Mouse (Mus musculus) hindbrain, embryonic 11.5 days (tissue): Measurements from ENCODE around the gene Tnfsf18. TPM values are rescaled to one million over a fixed set of nuclear protein-coding genes. Genes with fewer than 3 reads are reported as not detected.

Experiments used
- ATAC-seq: fragments of 200-750 bp; cut with Nextera tagmentation; 2 replicates; pipeline ENCODE4 v1.8.0; 2017; ENCODE audit warnings: mild to moderate bottlenecking, moderate TSS enrichment, moderate library complexity; ENCODE audit not compliant: low FRiP score
- DNase-seq: peaks from one replicate; pipeline ENCODE4 v3.0.0-alpha.2; 2015; ENCODE audit warnings: low spot score
- H3K27ac ChIP-seq: fragments of 300-500 bp; sonication (generic); 2 replicates; pipeline ENCODE4 v1.5.1; 2014; ENCODE audit warnings: mild to moderate bottlenecking, low read depth, low read length
- H3K27me3 ChIP-seq: fragments of 300-500 bp; sonication (generic); 2 replicates; pipeline ENCODE4 v1.6.1; 2014; ENCODE audit warnings: mild to moderate bottlenecking, low read length, moderate library complexity, mixed read lengths; ENCODE audit not compliant: control insufficient read depth, insufficient read depth
- H3K36me3 ChIP-seq: fragments of 300-500 bp; sonication (generic); 2 replicates; pipeline ENCODE4 v1.6.1; 2014; ENCODE audit warnings: mild to moderate bottlenecking, low read length, moderate library complexity, mixed read lengths; ENCODE audit not compliant: control insufficient read depth, insufficient read depth
- H3K4me1 ChIP-seq: fragments of 300-500 bp; sonication (generic); replicated peaks from 2 replicates; pipeline ENCODE4 v1.6.1; 2014; ENCODE audit warnings: low read length, mixed read lengths; ENCODE audit not compliant: control insufficient read depth, insufficient read depth
- H3K4me2 ChIP-seq: fragments of 300-500 bp; sonication (generic); replicated peaks from 2 replicates; pipeline ENCODE4 v1.6.1; 2014; ENCODE audit warnings: mild to moderate bottlenecking, low read depth, low read length
- H3K4me3 ChIP-seq: fragments of 300-500 bp; sonication (generic); 2 replicates; pipeline ENCODE4 v1.5.1; 2014; ENCODE audit warnings: low read depth, low read length
- H3K9ac ChIP-seq: fragments of 300-500 bp; sonication (generic); 2 replicates; pipeline ENCODE4 v1.6.1; 2014; ENCODE audit warnings: low read depth, low read length
- H3K9me3 ChIP-seq: fragments of 300-500 bp; sonication (generic); 2 replicates; pipeline ENCODE4 v1.6.1; 2016; ENCODE audit warnings: low read length; ENCODE audit not compliant: control insufficient read depth
- WGBS: fragments of 180-500 bp; shearing (Covaris S2); extraction: QIAGEN DNeasy Blood & Tissue Kit; methylation state at CpG from one replicate; pipeline ENCODE4 v1.1.7; 2014; 5-methylcytosine and 5-hydroxymethylcytosine counted together
- polyA plus RNA-seq: library from polyadenylated mRNA; unstranded; fragments of >200 nt; fragmentation: Nextera tagmentation; extraction: Ambion mirVana; gene quantifications from 2 replicates; pipeline ENCODE4 v1.2.1, GENCODE M21; 2014

Gene Tnfsf18
- polyA plus RNA-seq, 1 experiment from 2014 or later = not detected

GRCm38 (mm10) chr1:161491766-161492165, 2.7 kb upstream of the Tnfsf18 start:
- Histone ChIP-seq H3K4me3 (no peak overlapping the region), H3K4me2 (no peak overlapping the region), H3K9me3 (no peaks in the 10 kb centered on the region), H3K36me3 (no peaks in the 10 kb centered on the region), H3K27ac (no peak overlapping the region), H3K9ac (no peak overlapping the region), H3K27me3 (no peaks in the 10 kb centered on the region), H3K4me1 (no peaks in the 10 kb centered on the region)
- WGBS = 83% methylated on average over 7 of the region's 7 CpGs
- DNase-seq (no peak), ATAC-seq (no peak)

GRCm38 (mm10) chr1:161496866-161497645, 2.6 kb downstream of the Tnfsf18 start:
- Histone ChIP-seq H3K4me2 (no peak overlapping the region), H3K4me1 (no peaks in the 10 kb centered on the region), H3K9me3 (no peaks in the 10 kb centered on the region), H3K36me3 (no peaks in the 10 kb centered on the region), H3K27me3 (no peaks in the 10 kb centered on the region), H3K4me3 (no peak overlapping the region), H3K27ac (no peak overlapping the region), H3K9ac (no peak overlapping the region)
- WGBS = 83% methylated on average over 7 of the region's 7 CpGs
- ATAC-seq (no peak), DNase-seq (no peak)

- H3K4me2 ChIP-seq = no peak overlapping the region
- H3K9me3 ChIP-seq = no peaks in the 10 kb centered on the region
- no peaks in the 10 kb centered on the region for H3K27me3 ChIP-seq
- H3K9ac ChIP-seq = no peak overlapping the region
- no peak overlapping the region for H3K4me3 ChIP-seq
- no peaks in the 10 kb centered on the region for H3K36me3 ChIP-seq
- no peaks in the 10 kb centered on the region for H3K4me1 ChIP-seq
- WGBS = 87% methylated on average over 6 of the region's 6 CpGs
- ATAC-seq = no peak
- no peak for DNase-seq
- H3K27ac ChIP-seq = no peak overlapping the region
Measured at GRCm38 (mm10) chr1:161500114-161500810, 5.8 kb downstream of the Tnfsf18 start.

- 85% methylated on average over 4 of the region's 4 CpGs for WGBS
- DNase-seq (no peak), ATAC-seq (no peak)
- Histone ChIP-seq H3K4me3 (no peak overlapping the region), H3K9ac (no peak overlapping the region), H3K4me2 (no peak overlapping the region), H3K4me1 (no peaks in the 10 kb centered on the region), H3K9me3 (no peaks in the 10 kb centered on the region), H3K27me3 (no peaks in the 10 kb centered on the region), H3K27ac (no peak overlapping the region), H3K36me3 (no peaks in the 10 kb centered on the region)
Measured at GRCm38 (mm10) chr1:161500811-161501146, 6.3 kb downstream of the Tnfsf18 start.

- DNase-seq = no peak
- Histone ChIP-seq H3K36me3 (no peaks in the 10 kb centered on the region), H3K9ac (no peak overlapping the region), H3K27me3 (no peaks in the 10 kb centered on the region), H3K4me2 (no peak overlapping the region), H3K4me1 (no peaks in the 10 kb centered on the region), H3K9me3 (no peaks in the 10 kb centered on the region), H3K27ac (no peak overlapping the region), H3K4me3 (no peak overlapping the region)
- ATAC-seq = no peak
- WGBS = 86% methylated on average over 4 of the region's 4 CpGs
Measured at GRCm38 (mm10) chr1:161506317-161506716, 11.9 kb downstream of the Tnfsf18 start.

GRCm38 (mm10) chr1:161507623-161508047, 13.2 kb downstream of the Tnfsf18 start:
- Histone ChIP-seq H3K9ac (no peak overlapping the region), H3K27ac (no peak overlapping the region), H3K9me3 (no peaks in the 10 kb centered on the region), H3K4me3 (no peak overlapping the region), H3K36me3 (no peaks in the 10 kb centered on the region), H3K4me2 (no peak overlapping the region), H3K4me1 (no peaks in the 10 kb centered on the region), H3K27me3 (no peaks in the 10 kb centered on the region)
- ATAC-seq = no peak
- DNase-seq = no peak
- WGBS = 80% methylated on average over 3 of the region's 3 CpGs

- Histone ChIP-seq H3K27ac (no peak overlapping the region), H3K36me3 (no peaks in the 10 kb centered on the region), H3K4me3 (no peak overlapping the region), H3K4me1 (no peaks in the 10 kb centered on the region), H3K27me3 (no peaks in the 10 kb centered on the region), H3K9ac (no peak overlapping the region), H3K4me2 (no peak overlapping the region), H3K9me3 (no peaks in the 10 kb centered on the region)
- no peak for ATAC-seq
- WGBS = 84% methylated on average over 3 of the region's 3 CpGs
- no peak for DNase-seq
Measured at GRCm38 (mm10) chr1:161517355-161517754, 22.9 kb downstream of the Tnfsf18 start.

- Histone ChIP-seq H3K4me2 (no peak overlapping the region), H3K9me3 (no peaks in the 10 kb centered on the region), H3K27ac (no peak overlapping the region), H3K36me3 (no peaks in the 10 kb centered on the region), H3K4me3 (no peak overlapping the region), H3K27me3 (no peaks in the 10 kb centered on the region), H3K9ac (no peak overlapping the region), H3K4me1 (no peaks in the 10 kb centered on the region)
- no peak for DNase-seq
- no peak for ATAC-seq
- WGBS = 89% methylated on average over 1 of the region's 1 CpGs
Measured at GRCm38 (mm10) chr1:161520223-161520622, 25.8 kb downstream of the Tnfsf18 start.

- H3K27ac ChIP-seq = no peak overlapping the region
- H3K9me3 ChIP-seq = no peaks in the 10 kb centered on the region
- H3K36me3 ChIP-seq = no peaks in the 10 kb centered on the region
- H3K27me3 ChIP-seq = no peaks in the 10 kb centered on the region
- H3K4me3 ChIP-seq = no peak overlapping the region
- H3K9ac ChIP-seq = no peak overlapping the region
- no peak overlapping the region for H3K4me2 ChIP-seq
- DNase-seq = no peak
- no peaks in the 10 kb centered on the region for H3K4me1 ChIP-seq
- no peak for ATAC-seq
- 81% methylated on average over 1 of the region's 1 CpGs for WGBS
Measured at GRCm38 (mm10) chr1:161528173-161528572, 33.7 kb downstream of the Tnfsf18 start.
